In genomic region chr5:67427443-67428360, GRCm38 (mm10) we compare ENCODE assay signal across 7 mouse cellular contexts. TPM values are rescaled to one million over a fixed set of nuclear protein-coding genes. Genes with fewer than 3 reads are reported as not detected.
DNase-seq lines count a peak whose midpoint lies in the region; ATAC-seq and TF ChIP-seq lines count a peak whose summit lies in the region.

Gene Bend4 (minus strand): TSS chr5:67428310.

- H3K9ac ChIP-seq in limb, embryonic 13.5 days = peak within 1 kb of the TSS; percentile 80
- H3K9ac ChIP-seq in midbrain, embryonic 14.5 days (replicated peaks; ENCODE audit: low read length) = peak within 1 kb of the TSS; percentile 83

- peak; percentile 80 for ATAC-seq in limb, embryonic 13.5 days (ENCODE audit: low FRiP score, low read depth)
- peak; percentile 81 for ATAC-seq in midbrain, embryonic 14.5 days (ENCODE audit: low FRiP score, low TSS enrichment)

- no peaks in the 10 kb centered on the region for H3K9me3 ChIP-seq in limb, embryonic 13.5 days
- no peaks in the 10 kb centered on the region for H3K9me3 ChIP-seq in midbrain, embryonic 14.5 days (ENCODE audit: control insufficient read depth, low read length)

- no peaks in the 10 kb centered on the region for H3K36me3 ChIP-seq in kidney, adult 2 months (ENCODE audit: control insufficient read depth, insufficient read depth, low read length)
- H3K36me3 ChIP-seq in limb, embryonic 13.5 days = no peaks in the 10 kb centered on the region
- no peaks in the 10 kb centered on the region for H3K36me3 ChIP-seq in midbrain, embryonic 14.5 days (ENCODE audit: control insufficient read depth, insufficient read depth, low read length)
- H3K36me3 ChIP-seq in spleen, adult 2 months (ENCODE audit: control insufficient read depth, insufficient read depth, low read length) = no peaks in the 10 kb centered on the region

- no peaks in the 10 kb centered on the region for H3K4me1 ChIP-seq in kidney, adult 2 months (ENCODE audit: control insufficient read depth, insufficient read depth, low read length)
- peaks cover 8% of the 10 kb centered on the region; the same call in 1 of the 2 replicates for H3K4me1 ChIP-seq in limb, embryonic 13.5 days
- H3K4me1 ChIP-seq in midbrain, embryonic 14.5 days (ENCODE audit: control insufficient read depth, insufficient read depth, low read length) = peaks cover 25% of the 10 kb centered on the region
- peaks cover 10% of the 10 kb centered on the region for H3K4me1 ChIP-seq in spleen, adult 2 months (ENCODE audit: control insufficient read depth, insufficient read depth, insufficient read length)

- no peak for TF ChIP-seq CTCF in kidney, adult 2 months (conservative IDR thresholded peaks at IDR 0.05; ENCODE audit: insufficient read depth, insufficient read length, low read depth, low read length)
- no peak for TF ChIP-seq CTCF in spleen, adult 2 months (IDR thresholded peaks at IDR 0.05; ENCODE audit: extremely low read depth, insufficient read depth, insufficient read length, insufficient replicate concordance)

- H3K4me3 ChIP-seq in kidney, adult 2 months (ENCODE audit: insufficient read depth, low read depth, low read length) = peak within 1 kb of the TSS; percentile 68
- H3K4me3 ChIP-seq in limb, embryonic 13.5 days = peak within 1 kb of the TSS; percentile 70
- peak within 1 kb of the TSS; percentile 65 for H3K4me3 ChIP-seq in midbrain, embryonic 14.5 days (replicated peaks; ENCODE audit: low read depth, low read length)
- peak within 1 kb of the TSS; percentile 60 for H3K4me3 ChIP-seq in spleen, adult 2 months (ENCODE audit: extremely low read depth, insufficient read depth, insufficient read length)

- 3% methylated on average over 89 of the region's 90 CpGs for WGBS in kidney, adult 2 months
- WGBS in limb, embryonic 13.5 days = under 1% methylated on average over 90 of the region's 90 CpGs
- WGBS in midbrain, embryonic 14.5 days = under 1% methylated on average over 80 of the region's 90 CpGs
- WGBS in spleen, adult 2 months = 3% methylated on average over 85 of the region's 90 CpGs

- TF ChIP-seq POLR2A in kidney, adult 2 months (IDR thresholded peaks at IDR 0.05; ENCODE audit: low read depth, low read length) = no peak
- TF ChIP-seq POLR2A in spleen, adult 2 months (IDR thresholded peaks at IDR 0.05; ENCODE audit: low read depth, low read length) = no peak

- H3K4me2 ChIP-seq in limb, embryonic 13.5 days (replicated peaks) = peak within 1 kb of the TSS; percentile 83
- peak within 1 kb of the TSS; percentile 70 for H3K4me2 ChIP-seq in midbrain, embryonic 14.5 days (ENCODE audit: low read length)

- DNase-seq in adrenal gland, postnatal 14 days = peak; percentile 74
- peak; percentile 92 for DNase-seq in embryo, embryonic 11 days
- peak; percentile 71 for DNase-seq in heart, adult 18-20 months
- peak; percentile 63 for DNase-seq in kidney, adult 2 months
- DNase-seq in midbrain, embryonic 14.5 days = peak; percentile 93
- peak in 1 of 2 experiments; percentile 57 for DNase-seq in spleen, adult 2 months (ENCODE audit: low read depth in 1 of 2, low spot score in 2 of 2)

- no peak within 1 kb of the TSS for H3K27ac ChIP-seq in kidney, adult 2 months (ENCODE audit: insufficient read depth, low read depth, low read length)
- H3K27ac ChIP-seq in limb, embryonic 13.5 days = peak within 1 kb of the TSS; percentile 10; the same call in 1 of the 2 replicates
- H3K27ac ChIP-seq in midbrain, embryonic 14.5 days (replicated peaks; ENCODE audit: low read depth, low read length) = peak within 1 kb of the TSS; percentile 85
- H3K27ac ChIP-seq in spleen, adult 2 months (ENCODE audit: insufficient read depth, low read length) = no peak within 1 kb of the TSS; the same call in 1 of the 2 replicates

- H3K27me3 ChIP-seq in kidney, adult 2 months (replicated peaks; ENCODE audit: control insufficient read depth, insufficient read depth, low read length) = peaks cover 11% of the 10 kb centered on the region
- H3K27me3 ChIP-seq in limb, embryonic 13.5 days = peaks cover 40% of the 10 kb centered on the region
- peaks cover 13% of the 10 kb centered on the region; the same call in 1 of the 2 replicates for H3K27me3 ChIP-seq in midbrain, embryonic 14.5 days (ENCODE audit: control insufficient read depth, insufficient read depth, low read length)
- peaks cover 17% of the 10 kb centered on the region for H3K27me3 ChIP-seq in spleen, adult 2 months (ENCODE audit: control insufficient read depth, insufficient read depth, low read length)

RNA-seq across cellular contexts. Expression of gene Bend4, which starts in this region (rescaled TPM):
- 1.9 and 2.6 TPM in 2 replicates for total RNA-seq in adrenal gland, postnatal 14 days (2021)
- 1 to 10 TPM; 3.5 to 3.9 TPM for total RNA-seq in heart, adult 18-20 months (2021)
- 0.18 and 0.33 TPM in 2 replicates for polyA plus RNA-seq in kidney, adult 2 months (2012; rRNA removed)
- polyA plus RNA-seq in limb, embryonic 13.5 days (2015; fragmentation: Nextera tagmentation; extraction: Ambion mirVana) = 4.9 and 5.3 TPM in 2 replicates
- 15.4 and 15.6 TPM in 2 replicates for polyA plus RNA-seq in midbrain, embryonic 14.5 days (2014; fragmentation: Nextera tagmentation; extraction: Ambion mirVana)
- 0.69 and 1.1 TPM in 2 replicates for polyA plus RNA-seq in spleen, adult 2 months (2012; rRNA removed)

Comparison
In these comparisons a context has a peak if more than half of its experiments do, and no peak if none do; other contexts are left out.
1. Peak in DNase-seq and H3K4me3 ChIP-seq in kidney, adult 2 months; RNA of the gene not detected or under 1 TPM.
2. H3K27ac ChIP-seq: peak in limb, embryonic 13.5 days (single experiment) and midbrain, embryonic 14.5 days (single experiment); none in kidney, adult 2 months (single experiment) and spleen, adult 2 months (single experiment).
3. Peak in every context shown above with its lines, with median percentiles within 50 percentile points of each other: H3K4me3 ChIP-seq.